Mouse (Mus musculus): ENCODE measurements around the gene Cog5. TPM values are rescaled to one million over a fixed set of nuclear protein-coding genes. Genes with fewer than 3 reads are reported as not detected.

The Cog5 gene
- polyA plus RNA-seq, 1 experiment from 2014 or later: 25.5 TPM

GRCm38 (mm10) chr12:31943020-31943654, 288.5 kb downstream of the Cog5 start:
- WGBS: 65% methylated on average over 4 of the region's 4 CpGs
- H3K36me3 ChIP-seq: peaks cover 55% of the 10 kb centered on the region
- no peak overlapping the region for H3K4me2 ChIP-seq
- peaks cover 23% of the 10 kb centered on the region for H3K4me1 ChIP-seq
- H3K9me3 ChIP-seq: no peaks in the 10 kb centered on the region
- no peaks in the 10 kb centered on the region for H3K27me3 ChIP-seq (replicated peaks)
- no peak overlapping the region for H3K4me3 ChIP-seq
- no peak for ATAC-seq (ENCODE audit: extremely low read depth, insufficient number of reproducible peaks, low FRiP score, low TSS enrichment)
- no peak overlapping the region; the same call in 1 of the 2 replicates for H3K27ac ChIP-seq (replicated peaks)
- no peak overlapping the region for H3K9ac ChIP-seq

GRCm38 (mm10) chr12:31944405-31944804, 289.7 kb downstream of the Cog5 start:
- Histone ChIP-seq H3K4me3 (no peak overlapping the region), H3K36me3 (peaks cover 42% of the 10 kb centered on the region), H3K4me2 (no peak overlapping the region), H3K9ac (no peak overlapping the region), H3K27ac (replicated peaks) (no peak overlapping the region), H3K27me3 (replicated peaks) (no peaks in the 10 kb centered on the region), H3K4me1 (peaks cover 23% of the 10 kb centered on the region), H3K9me3 (no peaks in the 10 kb centered on the region)
- 94% methylated on average over 2 of the region's 2 CpGs for WGBS
- no peak for ATAC-seq (ENCODE audit: extremely low read depth, insufficient number of reproducible peaks, low FRiP score, low TSS enrichment)

GRCm38 (mm10) chr12:31947476-31947875, 292.8 kb downstream of the Cog5 start:
- no peak for ATAC-seq (ENCODE audit: extremely low read depth, insufficient number of reproducible peaks, low FRiP score, low TSS enrichment)
- Histone ChIP-seq H3K27ac (replicated peaks) (no peak overlapping the region), H3K36me3 (peaks cover 17% of the 10 kb centered on the region), H3K9me3 (no peaks in the 10 kb centered on the region), H3K4me3 (peak overlapping the region; percentile 93; the same call in 1 of the 2 replicates), H3K4me1 (peaks cover 33% of the 10 kb centered on the region), H3K4me2 (peak overlapping the region; percentile 76), H3K27me3 (replicated peaks) (no peaks in the 10 kb centered on the region), H3K9ac (no peak overlapping the region)
- 91% methylated on average over 5 of the region's 5 CpGs for WGBS

- Histone ChIP-seq H3K27ac (replicated peaks) (peak overlapping the region; percentile 100), H3K9ac (peak overlapping the region; percentile 99), H3K27me3 (replicated peaks) (no peaks in the 10 kb centered on the region), H3K36me3 (peaks cover 9% of the 10 kb centered on the region), H3K4me2 (peak overlapping the region; percentile 76), H3K4me3 (peak overlapping the region; percentile 93), H3K9me3 (no peaks in the 10 kb centered on the region), H3K4me1 (peaks cover 30% of the 10 kb centered on the region)
- ATAC-seq (ENCODE audit: extremely low read depth, insufficient number of reproducible peaks, low FRiP score, low TSS enrichment): no peak
- 22% methylated on average over 7 of the region's 7 CpGs for WGBS
Measured at GRCm38 (mm10) chr12:31948101-31949000, 293.7 kb downstream of the Cog5 start.

GRCm38 (mm10) chr12:31949193-31949741, 294.6 kb downstream of the Cog5 start:
- under 1% methylated on average over 58 of the region's 58 CpGs for WGBS
- Histone ChIP-seq H3K9ac (peak overlapping the region; percentile 99), H3K4me3 (peak overlapping the region; percentile 93), H3K27ac (replicated peaks) (peak overlapping the region; percentile 100), H3K27me3 (replicated peaks) (no peaks in the 10 kb centered on the region), H3K4me2 (peak overlapping the region; percentile 76), H3K9me3 (no peaks in the 10 kb centered on the region), H3K36me3 (0 out of 2 replicates have a peak, but pooled peaks cover 2% of the 10 kb centered on the region), H3K4me1 (peaks cover 25% of the 10 kb centered on the region)
- ATAC-seq (ENCODE audit: extremely low read depth, insufficient number of reproducible peaks, low FRiP score, low TSS enrichment): peak; percentile 73

- H3K4me1 ChIP-seq: peaks cover 25% of the 10 kb centered on the region
- H3K27ac ChIP-seq (replicated peaks): peak within 1 kb of the TSS; percentile 100
- peak within 1 kb of the TSS; percentile 76 for H3K4me2 ChIP-seq
- 0 out of 2 replicates have a peak, but pooled peaks cover 2% of the 10 kb centered on the region for H3K36me3 ChIP-seq
- H3K9ac ChIP-seq: peak within 1 kb of the TSS; percentile 99
- H3K4me3 ChIP-seq: peak within 1 kb of the TSS; percentile 93
- ATAC-seq (ENCODE audit: extremely low read depth, insufficient number of reproducible peaks, low FRiP score, low TSS enrichment): peak; percentile 90
- no peaks in the 10 kb centered on the region for H3K27me3 ChIP-seq (replicated peaks)
- H3K9me3 ChIP-seq: no peaks in the 10 kb centered on the region
- under 1% methylated on average over 70 of the region's 71 CpGs for WGBS
Measured at GRCm38 (mm10) chr12:31949759-31950658, 295.3 kb downstream of the Cog5 start, which contains the start of gene Hbp1. TSS of gene Hbp1 (minus strand) at chr12:31950535.

- Histone ChIP-seq H3K27ac (replicated peaks) (peak overlapping the region; percentile 92), H3K36me3 (0 out of 2 replicates have a peak, but pooled peaks cover 2% of the 10 kb centered on the region), H3K4me3 (peak overlapping the region; percentile 93), H3K4me2 (peak overlapping the region; percentile 74), H3K9me3 (no peaks in the 10 kb centered on the region), H3K9ac (peak overlapping the region; percentile 77), H3K4me1 (peaks cover 24% of the 10 kb centered on the region), H3K27me3 (replicated peaks) (no peaks in the 10 kb centered on the region)
- ATAC-seq (ENCODE audit: extremely low read depth, insufficient number of reproducible peaks, low FRiP score, low TSS enrichment): no peak
- 7% methylated on average over 9 of the region's 9 CpGs for WGBS
Measured at GRCm38 (mm10) chr12:31950659-31951031, 296.0 kb downstream of the Cog5 start.

- Histone ChIP-seq H3K4me1 (peaks cover 9% of the 10 kb centered on the region), H3K9me3 (no peaks in the 10 kb centered on the region), H3K9ac (no peak overlapping the region), H3K27ac (replicated peaks) (no peak overlapping the region), H3K4me3 (no peak overlapping the region), H3K4me2 (no peak overlapping the region), H3K36me3 (no peaks in the 10 kb centered on the region), H3K27me3 (replicated peaks) (no peaks in the 10 kb centered on the region)
- 79% methylated on average over 4 of the region's 4 CpGs for whole genome bisulfite sequencing
- no peak for ATAC-seq (ENCODE audit: extremely low read depth, insufficient number of reproducible peaks, low FRiP score, low TSS enrichment)
Measured at GRCm38 (mm10) chr12:31955843-31956242, 301.2 kb downstream of the Cog5 start.

GRCm38 (mm10) chr12:31964074-31964473, 309.4 kb downstream of the Cog5 start:
- Histone ChIP-seq H3K4me3 (no peak overlapping the region), H3K4me2 (no peak overlapping the region), H3K4me1 (peaks cover 8% of the 10 kb centered on the region; the same call in 1 of the 2 replicates), H3K27me3 (replicated peaks) (no peaks in the 10 kb centered on the region), H3K27ac (replicated peaks) (no peak overlapping the region), H3K36me3 (no peaks in the 10 kb centered on the region), H3K9ac (no peak overlapping the region), H3K9me3 (no peaks in the 10 kb centered on the region)
- WGBS: 84% methylated on average over 6 of the region's 6 CpGs
- no peak for ATAC-seq (ENCODE audit: extremely low read depth, insufficient number of reproducible peaks, low FRiP score, low TSS enrichment)

- 84% methylated on average over 12 of the region's 12 CpGs for WGBS
- Histone ChIP-seq H3K4me1 (peaks cover 17% of the 10 kb centered on the region; the same call in 1 of the 2 replicates), H3K4me2 (no peak overlapping the region), H3K4me3 (no peak overlapping the region), H3K9me3 (no peaks in the 10 kb centered on the region), H3K9ac (no peak overlapping the region), H3K27ac (replicated peaks) (no peak overlapping the region), H3K27me3 (replicated peaks) (0 out of 2 replicates have a peak, but pooled peaks cover 4% of the 10 kb centered on the region), H3K36me3 (no peaks in the 10 kb centered on the region)
- ATAC-seq (ENCODE audit: extremely low read depth, insufficient number of reproducible peaks, low FRiP score, low TSS enrichment): no peak
Measured at GRCm38 (mm10) chr12:31965517-31966212, 311.0 kb downstream of the Cog5 start.
